Mouse (Mus musculus): ENCODE measurements around the gene Itga10. TPM values are rescaled to one million over a fixed set of nuclear protein-coding genes. Genes with fewer than 3 reads are reported as not detected.

The Itga10 gene
- polyA plus RNA-seq, 1 experiment from 2014 or later = 1.1 TPM

- H3K27ac ChIP-seq (ENCODE audit: low read depth, low read length) = no peak overlapping the region
- no peak overlapping the region for H3K4me2 ChIP-seq (replicated peaks; ENCODE audit: low read depth, low read length)
- H3K9ac ChIP-seq (ENCODE audit: low read depth, low read length) = no peak overlapping the region
- no peak overlapping the region for H3K4me3 ChIP-seq (ENCODE audit: low read length)
- no peaks in the 10 kb centered on the region for H3K9me3 ChIP-seq (ENCODE audit: control insufficient read depth, low read length)
- no peak for ATAC-seq (ENCODE audit: low FRiP score, low TSS enrichment)
- no peaks in the 10 kb centered on the region for H3K4me1 ChIP-seq (ENCODE audit: control insufficient read depth, insufficient read depth, low read length)
- H3K27me3 ChIP-seq (ENCODE audit: control insufficient read depth, insufficient read depth, low read length) = no peaks in the 10 kb centered on the region
- WGBS = 94% methylated on average over 4 of the region's 4 CpGs
- H3K36me3 ChIP-seq (ENCODE audit: control insufficient read depth, insufficient read depth, low read length) = peaks cover 27% of the 10 kb centered on the region
Observed at GRCm38 (mm10) chr3:96623201-96623600, 22.2 kb upstream of the Itga10 start.

- WGBS = 1% methylated on average over 48 of the region's 48 CpGs
- peak; percentile 93 for ATAC-seq (ENCODE audit: low FRiP score, low TSS enrichment)
- Histone ChIP-seq H3K36me3 (ENCODE audit: control insufficient read depth, insufficient read depth, low read length) (peaks cover 27% of the 10 kb centered on the region), H3K4me2 (replicated peaks; ENCODE audit: low read depth, low read length) (peak within 1 kb of the TSS; percentile 79), H3K27ac (ENCODE audit: low read depth, low read length) (peak within 1 kb of the TSS; percentile 71), H3K9me3 (ENCODE audit: control insufficient read depth, low read length) (no peaks in the 10 kb centered on the region), H3K4me3 (ENCODE audit: low read length) (peak within 1 kb of the TSS; percentile 78), H3K4me1 (ENCODE audit: control insufficient read depth, insufficient read depth, low read length) (peaks cover 11% of the 10 kb centered on the region; the same call in 1 of the 2 replicates), H3K27me3 (ENCODE audit: control insufficient read depth, insufficient read depth, low read length) (no peaks in the 10 kb centered on the region), H3K9ac (ENCODE audit: low read depth, low read length) (peak within 1 kb of the TSS; percentile 77)
Observed at GRCm38 (mm10) chr3:96629729-96630600, 15.4 kb upstream of the Itga10 start, which contains the start of gene Rbm8a. TSS of gene Rbm8a (plus strand) at chr3:96629933.

DNA sequence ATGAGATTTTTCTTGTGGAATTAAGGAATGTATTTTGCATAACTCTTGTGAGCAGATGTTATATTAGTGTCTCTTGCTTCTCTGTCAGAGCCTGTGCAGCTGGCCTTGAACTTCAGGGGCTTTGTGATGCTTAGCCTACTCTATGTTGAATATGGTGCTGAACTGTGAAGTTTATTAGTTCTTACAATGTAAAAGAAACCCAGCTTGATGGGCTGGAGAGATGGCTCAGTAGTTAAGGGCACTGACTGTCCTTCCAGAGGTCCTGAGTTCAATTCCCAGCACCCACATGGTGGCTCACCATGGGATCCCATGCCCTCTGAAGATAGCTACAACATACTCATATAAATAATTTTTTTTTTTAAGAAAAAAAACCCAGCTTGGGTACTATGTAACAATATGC lies 13.3 kb upstream of the Itga10 start:
- peaks cover 28% of the 10 kb centered on the region for H3K36me3 ChIP-seq (ENCODE audit: control insufficient read depth, insufficient read depth, low read length)
- H3K9me3 ChIP-seq (ENCODE audit: control insufficient read depth, low read length) = no peaks in the 10 kb centered on the region
- ATAC-seq (ENCODE audit: low FRiP score, low TSS enrichment) = no peak
- H3K4me1 ChIP-seq (ENCODE audit: control insufficient read depth, insufficient read depth, low read length) = peaks cover 19% of the 10 kb centered on the region; the same call in 1 of the 2 replicates
- no peak overlapping the region for H3K27ac ChIP-seq (ENCODE audit: low read depth, low read length)
- H3K27me3 ChIP-seq (ENCODE audit: control insufficient read depth, insufficient read depth, low read length) = no peaks in the 10 kb centered on the region
- no peak overlapping the region for H3K4me3 ChIP-seq (ENCODE audit: low read length)
- H3K4me2 ChIP-seq (replicated peaks; ENCODE audit: low read depth, low read length) = no peak overlapping the region
- no peak overlapping the region for H3K9ac ChIP-seq (ENCODE audit: low read depth, low read length)

- Histone ChIP-seq H3K27me3 (ENCODE audit: control insufficient read depth, insufficient read depth, low read length) (no peaks in the 10 kb centered on the region), H3K4me2 (replicated peaks; ENCODE audit: low read depth, low read length) (no peak overlapping the region), H3K27ac (ENCODE audit: low read depth, low read length) (no peak overlapping the region), H3K9ac (ENCODE audit: low read depth, low read length) (no peak overlapping the region), H3K36me3 (ENCODE audit: control insufficient read depth, insufficient read depth, low read length) (peaks cover 45% of the 10 kb centered on the region), H3K9me3 (ENCODE audit: control insufficient read depth, low read length) (no peaks in the 10 kb centered on the region), H3K4me1 (ENCODE audit: control insufficient read depth, insufficient read depth, low read length) (peaks cover 19% of the 10 kb centered on the region; the same call in 1 of the 2 replicates), H3K4me3 (ENCODE audit: low read length) (no peak overlapping the region)
- no peak for ATAC-seq (ENCODE audit: low FRiP score, low TSS enrichment)
- 75% methylated on average over 1 of the region's 1 CpGs for WGBS
Observed at GRCm38 (mm10) chr3:96634015-96634414, 11.4 kb upstream of the Itga10 start.

GRCm38 (mm10) chr3:96634928-96635879 lies 10.2 kb upstream of the Itga10 start, which contains the start of the genes Pex11b and Gm42957:
TSS of gene Pex11b (plus strand) at chr3:96635376.
TSS of gene Gm42957 (plus strand) at chr3:96635474.
- 2% methylated on average over 60 of the region's 60 CpGs for WGBS

DNA sequence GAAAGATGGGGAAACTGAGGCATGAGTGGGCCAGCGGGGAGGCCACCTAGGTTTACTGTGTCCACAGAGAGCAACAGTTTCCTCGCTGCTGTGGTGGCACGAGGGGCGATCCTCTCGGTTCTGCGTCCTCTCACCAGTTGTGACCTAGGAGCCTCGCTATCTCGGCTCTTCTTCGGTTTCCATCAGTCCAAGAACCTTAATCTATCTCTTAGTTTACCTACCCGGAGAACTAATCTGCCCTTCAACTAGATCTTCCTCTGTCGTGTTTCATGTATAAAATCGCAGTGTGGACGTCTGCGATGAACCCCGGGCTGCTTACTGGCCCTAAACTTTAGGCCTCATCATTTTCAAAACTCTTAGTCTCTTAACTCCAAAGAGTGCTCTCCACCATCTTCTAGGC lies 9.5 kb upstream of the Itga10 start:
- peaks cover 51% of the 10 kb centered on the region for H3K36me3 ChIP-seq (ENCODE audit: control insufficient read depth, insufficient read depth, low read length)
- peak overlapping the region; percentile 75 for H3K4me2 ChIP-seq (replicated peaks; ENCODE audit: low read depth, low read length)
- peak overlapping the region; percentile 91 for H3K4me3 ChIP-seq (ENCODE audit: low read length)
- peaks cover 16% of the 10 kb centered on the region; the same call in 1 of the 2 replicates for H3K4me1 ChIP-seq (ENCODE audit: control insufficient read depth, insufficient read depth, low read length)
- H3K27ac ChIP-seq (ENCODE audit: low read depth, low read length) = peak overlapping the region; percentile 87; the same call in 1 of the 2 replicates
- ATAC-seq (ENCODE audit: low FRiP score, low TSS enrichment) = 0 out of 2 replicates have a peak, but pooled peaks have one; percentile 4
- WGBS = 10% methylated on average over 15 of the region's 15 CpGs
- H3K9ac ChIP-seq (ENCODE audit: low read depth, low read length) = peak overlapping the region; percentile 92
- no peaks in the 10 kb centered on the region for H3K9me3 ChIP-seq (ENCODE audit: control insufficient read depth, low read length)
- H3K27me3 ChIP-seq (ENCODE audit: control insufficient read depth, insufficient read depth, low read length) = no peaks in the 10 kb centered on the region

More at GRCm38 (mm10) chr3:96634928-96635879, 10.2 kb upstream of the Itga10 start, which contains the start of the genes Pex11b and Gm42957:
- peak within 1 kb of the TSS; percentile 87 for H3K27ac ChIP-seq (ENCODE audit: low read depth, low read length)
- H3K27me3 ChIP-seq (ENCODE audit: control insufficient read depth, insufficient read depth, low read length) = no peaks in the 10 kb centered on the region
- H3K4me2 ChIP-seq (replicated peaks; ENCODE audit: low read depth, low read length) = peak within 1 kb of the TSS; percentile 75
- H3K9ac ChIP-seq (ENCODE audit: low read depth, low read length) = peak within 1 kb of the TSS; percentile 92
- peak within 1 kb of the TSS; percentile 91 for H3K4me3 ChIP-seq (ENCODE audit: low read length)
- H3K9me3 ChIP-seq (ENCODE audit: control insufficient read depth, low read length) = no peaks in the 10 kb centered on the region
- peaks cover 51% of the 10 kb centered on the region for H3K36me3 ChIP-seq (ENCODE audit: control insufficient read depth, insufficient read depth, low read length)
- peaks cover 19% of the 10 kb centered on the region; the same call in 1 of the 2 replicates for H3K4me1 ChIP-seq (ENCODE audit: control insufficient read depth, insufficient read depth, low read length)
- peak; percentile 95 for ATAC-seq (ENCODE audit: low FRiP score, low TSS enrichment)

GRCm38 (mm10) chr3:96636448-96636847 lies 8.9 kb upstream of the Itga10 start:
- Histone ChIP-seq H3K4me3 (ENCODE audit: low read length) (peak overlapping the region; percentile 91), H3K4me1 (ENCODE audit: control insufficient read depth, insufficient read depth, low read length) (peaks cover 12% of the 10 kb centered on the region; the same call in 1 of the 2 replicates), H3K9me3 (ENCODE audit: control insufficient read depth, low read length) (no peaks in the 10 kb centered on the region), H3K9ac (ENCODE audit: low read depth, low read length) (peak overlapping the region; percentile 92), H3K27ac (ENCODE audit: low read depth, low read length) (no peak overlapping the region), H3K4me2 (replicated peaks; ENCODE audit: low read depth, low read length) (peak overlapping the region; percentile 75), H3K36me3 (ENCODE audit: control insufficient read depth, insufficient read depth, low read length) (peaks cover 51% of the 10 kb centered on the region), H3K27me3 (ENCODE audit: control insufficient read depth, insufficient read depth, low read length) (no peaks in the 10 kb centered on the region)
- 69% methylated on average over 11 of the region's 11 CpGs for WGBS
- no peak for ATAC-seq (ENCODE audit: low FRiP score, low TSS enrichment)

- H3K9me3 ChIP-seq (ENCODE audit: control insufficient read depth, low read length) = no peaks in the 10 kb centered on the region
- H3K9ac ChIP-seq (ENCODE audit: low read depth, low read length) = no peak overlapping the region
- H3K27ac ChIP-seq (ENCODE audit: low read depth, low read length) = no peak overlapping the region
- ATAC-seq (ENCODE audit: low FRiP score, low TSS enrichment) = no peak
- H3K4me2 ChIP-seq (replicated peaks; ENCODE audit: low read depth, low read length) = no peak overlapping the region
- H3K27me3 ChIP-seq (ENCODE audit: control insufficient read depth, insufficient read depth, low read length) = no peaks in the 10 kb centered on the region
- WGBS = 92% methylated on average over 1 of the region's 1 CpGs
- H3K4me3 ChIP-seq (ENCODE audit: low read length) = no peak overlapping the region
- H3K4me1 ChIP-seq (ENCODE audit: control insufficient read depth, insufficient read depth, low read length) = peaks cover 12% of the 10 kb centered on the region; the same call in 1 of the 2 replicates
- H3K36me3 ChIP-seq (ENCODE audit: control insufficient read depth, insufficient read depth, low read length) = peaks cover 43% of the 10 kb centered on the region
Observed at GRCm38 (mm10) chr3:96639219-96639618, 6.2 kb upstream of the Itga10 start.

All from kidney, embryonic 14.5 days (tissue).